Mouse (Mus musculus): ENCODE data around the gene Cpt1c. TPM values are rescaled to one million over a fixed set of nuclear protein-coding genes. Genes with fewer than 3 reads are reported as not detected.

Gene Cpt1c
- polyA plus RNA-seq, 1 experiment from 2014 or later: 60.3 TPM

- Histone ChIP-seq H3K27ac (ENCODE audit: low read depth, low read length) (peak overlapping the region; percentile 85), H3K9ac (replicated peaks; ENCODE audit: low read depth, low read length) (peak overlapping the region; percentile 76), H3K9me3 (ENCODE audit: control insufficient read depth, low read length) (no peaks in the 10 kb centered on the region), H3K4me2 (ENCODE audit: low read depth, low read length) (peak overlapping the region; percentile 79), H3K36me3 (ENCODE audit: control insufficient read depth, insufficient read depth, low read length) (peaks cover 1% of the 10 kb centered on the region), H3K4me3 (ENCODE audit: low read depth, low read length) (peak overlapping the region; percentile 90), H3K27me3 (ENCODE audit: control insufficient read depth, insufficient read depth, low read length) (no peaks in the 10 kb centered on the region), H3K4me1 (ENCODE audit: control insufficient read depth, insufficient read depth, low read length) (peaks cover 26% of the 10 kb centered on the region)
- ATAC-seq (ENCODE audit: low read depth): peak; percentile 12
- under 1% methylated on average over 29 of the region's 29 CpGs for WGBS
These were observed 12.4 kb upstream of the Cpt1c start for GRCm38 (mm10) chr7:44986879-44987718.

GRCm38 (mm10) chr7:44986192-44986878, 11.7 kb upstream of the Cpt1c start, which contains the start of gene Prmt1:
TSS of gene Prmt1 (minus strand) at chr7:44986568.
- 1% methylated on average over 42 of the region's 42 CpGs for WGBS
- Histone ChIP-seq H3K4me3 (ENCODE audit: low read depth, low read length) (peak within 1 kb of the TSS; percentile 90), H3K27ac (ENCODE audit: low read depth, low read length) (peak within 1 kb of the TSS; percentile 91), H3K9ac (replicated peaks; ENCODE audit: low read depth, low read length) (peak within 1 kb of the TSS; percentile 99), H3K27me3 (ENCODE audit: control insufficient read depth, insufficient read depth, low read length) (no peaks in the 10 kb centered on the region), H3K36me3 (ENCODE audit: control insufficient read depth, insufficient read depth, low read length) (peaks cover 9% of the 10 kb centered on the region), H3K9me3 (ENCODE audit: control insufficient read depth, low read length) (no peaks in the 10 kb centered on the region), H3K4me2 (ENCODE audit: low read depth, low read length) (peak within 1 kb of the TSS; percentile 79), H3K4me1 (ENCODE audit: control insufficient read depth, insufficient read depth, low read length) (peaks cover 26% of the 10 kb centered on the region)
- peak; percentile 96 for ATAC-seq (ENCODE audit: low read depth)

- ATAC-seq (ENCODE audit: low read depth): peak; percentile 5
- Histone ChIP-seq H3K9ac (replicated peaks; ENCODE audit: low read depth, low read length) (peak overlapping the region; percentile 99), H3K4me3 (ENCODE audit: low read depth, low read length) (peak overlapping the region; percentile 90), H3K4me1 (ENCODE audit: control insufficient read depth, insufficient read depth, low read length) (peaks cover 26% of the 10 kb centered on the region), H3K4me2 (ENCODE audit: low read depth, low read length) (peak overlapping the region; percentile 64), H3K27ac (ENCODE audit: low read depth, low read length) (peak overlapping the region; percentile 91), H3K9me3 (ENCODE audit: control insufficient read depth, low read length) (no peaks in the 10 kb centered on the region), H3K36me3 (ENCODE audit: control insufficient read depth, insufficient read depth, low read length) (peaks cover 14% of the 10 kb centered on the region), H3K27me3 (ENCODE audit: control insufficient read depth, insufficient read depth, low read length) (no peaks in the 10 kb centered on the region)
- under 1% methylated on average over 37 of the region's 45 CpGs for WGBS
These were observed 11.0 kb upstream of the Cpt1c start for GRCm38 (mm10) chr7:44985595-44986191.

GRCm38 (mm10) chr7:44984833-44985164, 10.1 kb upstream of the Cpt1c start:
- 46% methylated on average over 3 of the region's 3 CpGs for WGBS
- Histone ChIP-seq H3K36me3 (ENCODE audit: control insufficient read depth, insufficient read depth, low read length) (peaks cover 22% of the 10 kb centered on the region), H3K4me2 (ENCODE audit: low read depth, low read length) (peak overlapping the region; percentile 64), H3K9ac (replicated peaks; ENCODE audit: low read depth, low read length) (no peak overlapping the region), H3K9me3 (ENCODE audit: control insufficient read depth, low read length) (no peaks in the 10 kb centered on the region), H3K27ac (ENCODE audit: low read depth, low read length) (no peak overlapping the region), H3K4me3 (ENCODE audit: low read depth, low read length) (peak overlapping the region; percentile 90), H3K4me1 (ENCODE audit: control insufficient read depth, insufficient read depth, low read length) (peaks cover 26% of the 10 kb centered on the region), H3K27me3 (ENCODE audit: control insufficient read depth, insufficient read depth, low read length) (no peaks in the 10 kb centered on the region)
- ATAC-seq (ENCODE audit: low read depth): no peak

GRCm38 (mm10) chr7:44983944-44984832, 9.5 kb upstream of the Cpt1c start:
- H3K4me3 ChIP-seq (ENCODE audit: low read depth, low read length): no peak overlapping the region; the same call in 1 of the 2 replicates
- WGBS: 87% methylated on average over 7 of the region's 7 CpGs

GRCm38 (mm10) chr7:44983085-44983484, 8.4 kb upstream of the Cpt1c start:
- H3K4me3 ChIP-seq (ENCODE audit: low read depth, low read length): no peak overlapping the region
- H3K4me2 ChIP-seq (ENCODE audit: low read depth, low read length): no peak overlapping the region
- 39% methylated on average over 6 of the region's 6 CpGs for whole genome bisulfite sequencing
- H3K9me3 ChIP-seq (ENCODE audit: control insufficient read depth, low read length): no peaks in the 10 kb centered on the region
- H3K36me3 ChIP-seq (ENCODE audit: control insufficient read depth, insufficient read depth, low read length): peaks cover 38% of the 10 kb centered on the region
- H3K27me3 ChIP-seq (ENCODE audit: control insufficient read depth, insufficient read depth, low read length): no peaks in the 10 kb centered on the region
- no peak overlapping the region for H3K9ac ChIP-seq (replicated peaks; ENCODE audit: low read depth, low read length)
- H3K27ac ChIP-seq (ENCODE audit: low read depth, low read length): no peak overlapping the region
- peaks cover 20% of the 10 kb centered on the region for H3K4me1 ChIP-seq (ENCODE audit: control insufficient read depth, insufficient read depth, low read length)
- no peak for ATAC-seq (ENCODE audit: low read depth)

More at GRCm38 (mm10) chr7:44983944-44984832, 9.5 kb upstream of the Cpt1c start:
- H3K9me3 ChIP-seq (ENCODE audit: control insufficient read depth, low read length): no peaks in the 10 kb centered on the region
- H3K36me3 ChIP-seq (ENCODE audit: control insufficient read depth, insufficient read depth, low read length): peaks cover 28% of the 10 kb centered on the region
- H3K27ac ChIP-seq (ENCODE audit: low read depth, low read length): no peak overlapping the region
- H3K9ac ChIP-seq (replicated peaks; ENCODE audit: low read depth, low read length): 0 out of 2 replicates have a peak overlapping the region, but pooled peaks have one; percentile 5
- H3K4me2 ChIP-seq (ENCODE audit: low read depth, low read length): peak overlapping the region; percentile 64
- H3K4me1 ChIP-seq (ENCODE audit: control insufficient read depth, insufficient read depth, low read length): peaks cover 26% of the 10 kb centered on the region
- ATAC-seq (ENCODE audit: low read depth): no peak
- H3K27me3 ChIP-seq (ENCODE audit: control insufficient read depth, insufficient read depth, low read length): no peaks in the 10 kb centered on the region

- 96% methylated on average over 8 of the region's 8 CpGs for WGBS
- H3K9ac ChIP-seq (replicated peaks; ENCODE audit: low read depth, low read length): no peak overlapping the region
These were observed 6.9 kb upstream of the Cpt1c start for GRCm38 (mm10) chr7:44981539-44981938.

GRCm38 (mm10) chr7:44978300-44978699, 3.6 kb upstream of the Cpt1c start:
- ATAC-seq (ENCODE audit: low read depth): no peak
- WGBS: 93% methylated on average over 3 of the region's 3 CpGs

More at GRCm38 (mm10) chr7:44981539-44981938, 6.9 kb upstream of the Cpt1c start:
- peaks cover 15% of the 10 kb centered on the region; the same call in 1 of the 2 replicates for H3K4me1 ChIP-seq (ENCODE audit: control insufficient read depth, insufficient read depth, low read length)
- H3K4me2 ChIP-seq (ENCODE audit: low read depth, low read length): no peak overlapping the region
- H3K4me3 ChIP-seq (ENCODE audit: low read depth, low read length): no peak overlapping the region
- no peaks in the 10 kb centered on the region for H3K27me3 ChIP-seq (ENCODE audit: control insufficient read depth, insufficient read depth, low read length)
- H3K9me3 ChIP-seq (ENCODE audit: control insufficient read depth, low read length): no peaks in the 10 kb centered on the region
- H3K27ac ChIP-seq (ENCODE audit: low read depth, low read length): no peak overlapping the region
- H3K36me3 ChIP-seq (ENCODE audit: control insufficient read depth, insufficient read depth, low read length): peaks cover 53% of the 10 kb centered on the region
- no peak for ATAC-seq (ENCODE audit: low read depth)

More at GRCm38 (mm10) chr7:44978300-44978699, 3.6 kb upstream of the Cpt1c start:
- no peaks in the 10 kb centered on the region for H3K9me3 ChIP-seq (ENCODE audit: control insufficient read depth, low read length)
- peaks cover 14% of the 10 kb centered on the region for H3K4me1 ChIP-seq (ENCODE audit: control insufficient read depth, insufficient read depth, low read length)
- H3K4me3 ChIP-seq (ENCODE audit: low read depth, low read length): no peak overlapping the region
- H3K9ac ChIP-seq (replicated peaks; ENCODE audit: low read depth, low read length): no peak overlapping the region
- H3K27me3 ChIP-seq (ENCODE audit: control insufficient read depth, insufficient read depth, low read length): no peaks in the 10 kb centered on the region
- no peak overlapping the region for H3K4me2 ChIP-seq (ENCODE audit: low read depth, low read length)
- H3K36me3 ChIP-seq (ENCODE audit: control insufficient read depth, insufficient read depth, low read length): peaks cover 59% of the 10 kb centered on the region
- no peak overlapping the region for H3K27ac ChIP-seq (ENCODE audit: low read depth, low read length)

Data from neural tube, embryonic 14.5 days (tissue).